Mouse (Mus musculus) liver, adult 2 months (tissue): Measurements from ENCODE around the gene Nlgn1.

Source experiments
- CTCF ChIP-seq: fragments of 200-500 bp; IDR thresholded peaks from 2 replicates; pipeline ENCODE4 v1.5.1; 2011; ENCODE audit warnings: low read depth, low read length, control low read depth
- POLR2A ChIP-seq: fragments of 200-500 bp; IDR thresholded peaks from 2 replicates; pipeline ENCODE4 v1.6.1; 2011; ENCODE audit warnings: low read length, control low read depth; ENCODE audit not compliant: insufficient read depth; ENCODE audit errors: extremely low read depth

DNA sequence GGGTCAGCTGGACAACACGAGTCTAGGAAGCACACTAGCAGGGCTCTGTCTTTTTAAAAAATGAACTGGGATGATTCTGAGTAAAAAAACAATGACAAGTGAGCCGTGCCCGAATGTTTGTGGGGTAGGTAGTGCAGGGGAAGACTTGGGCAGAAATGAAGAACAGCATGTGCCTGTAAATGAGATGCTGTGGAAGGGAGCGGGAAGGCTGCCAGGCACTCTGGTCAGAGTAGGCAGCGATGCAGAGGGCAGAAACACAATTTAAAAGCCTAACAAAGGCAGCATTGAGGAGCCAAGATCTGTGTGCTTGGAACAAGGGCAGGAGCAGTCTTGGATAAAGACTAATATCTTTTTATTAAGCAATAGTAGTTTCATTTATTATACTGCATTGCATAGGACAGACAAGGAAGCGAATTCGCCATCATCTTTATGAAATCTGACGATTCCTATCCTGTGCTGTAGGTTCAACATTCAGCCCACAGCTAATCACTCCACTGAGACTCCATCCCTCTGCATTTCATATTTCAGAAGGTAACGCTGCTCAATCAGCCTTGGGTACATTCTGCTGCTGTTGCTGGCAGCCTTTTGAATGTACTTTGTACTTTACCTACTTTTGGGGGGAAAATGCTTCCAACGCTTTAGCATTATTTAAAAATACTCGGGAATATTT, 429.0 kb downstream of the Nlgn1 start:
- TF ChIP-seq CTCF (no peak), POLR2A (no peak)
